Mouse (Mus musculus) hindbrain, embryonic 15.5 days (tissue): ENCODE data around the gene Ccdc149. TPM values are rescaled to one million over a fixed set of nuclear protein-coding genes. Genes with fewer than 3 reads are reported as not detected.

Source experiments
- ATAC-seq: fragments of 200-750 bp; cut with Nextera tagmentation; 2 replicates; pipeline ENCODE4 v1.8.0; 2017; ENCODE audit warnings: low read depth, moderate number of reproducible peaks, moderate TSS enrichment; ENCODE audit not compliant: low FRiP score
- H3K27ac ChIP-seq: fragments of 300-500 bp; sonication (generic); replicated peaks from 2 replicates; pipeline ENCODE4 v1.5.1; 2015; ENCODE audit warnings: mild to moderate bottlenecking, inconsistent platforms
- H3K27me3 ChIP-seq: fragments of 300-500 bp; sonication (generic); 2 replicates; pipeline ENCODE4 v1.6.1; 2015; ENCODE audit warnings: control low read depth, inconsistent platforms
- H3K36me3 ChIP-seq: fragments of 300-500 bp; sonication (generic); 2 replicates; pipeline ENCODE4 v1.6.1; 2015; ENCODE audit warnings: control low read depth, inconsistent platforms
- H3K4me1 ChIP-seq: fragments of 300-500 bp; sonication (generic); replicated peaks from 2 replicates; pipeline ENCODE4 v1.6.1; 2015; ENCODE audit warnings: control low read depth, inconsistent platforms
- H3K4me2 ChIP-seq: fragments of 300-500 bp; sonication (generic); 2 replicates; pipeline ENCODE4 v1.6.1; 2015; ENCODE audit warnings: moderate library complexity, mild to moderate bottlenecking, inconsistent platforms
- H3K4me3 ChIP-seq: fragments of 300-500 bp; sonication (generic); 2 replicates; pipeline ENCODE4 v1.5.1; 2015; ENCODE audit warnings: mild to moderate bottlenecking, inconsistent platforms
- H3K9ac ChIP-seq: fragments of 300-500 bp; sonication (generic); 2 replicates; pipeline ENCODE4 v1.6.1; 2015; ENCODE audit warnings: inconsistent platforms
- H3K9me3 ChIP-seq: fragments of 300-500 bp; sonication (generic); 2 replicates; pipeline ENCODE4 v1.6.1; 2016; ENCODE audit warnings: control low read depth, inconsistent platforms
- WGBS: fragments of 180-500 bp; shearing (Covaris S2); methylation state at CpG from one replicate; pipeline ENCODE4 v1.1.7; 2015; 5-methylcytosine and 5-hydroxymethylcytosine counted together
- polyA plus RNA-seq: library from polyadenylated mRNA; unstranded; fragments of >200 nt; fragmentation: Nextera tagmentation; extraction: Ambion mirVana; gene quantifications from 2 replicates; pipeline ENCODE4 v1.2.1, GENCODE M21; 2015

Ccdc149 gene
- polyA plus RNA-seq, 1 experiment from 2014 or later, result 14.3 TPM

- H3K4me1 ChIP-seq, result peaks cover 23% of the 10 kb centered on the region
- H3K4me3 ChIP-seq, result peak overlapping the region; percentile 46
- no peaks in the 10 kb centered on the region for H3K9me3 ChIP-seq
- H3K9ac ChIP-seq, result peak overlapping the region; percentile 53
- no peaks in the 10 kb centered on the region for H3K27me3 ChIP-seq
- H3K4me2 ChIP-seq, result peak overlapping the region; percentile 80
- H3K27ac ChIP-seq, result peak overlapping the region; percentile 72
- no peak for ATAC-seq
- 3% methylated on average over 7 of the region's 7 CpGs for WGBS
- no peaks in the 10 kb centered on the region for H3K36me3 ChIP-seq
Observed at GRCm38 (mm10) chr5:52476826-52477225, 5.5 kb upstream of the Ccdc149 start.

GRCm38 (mm10) chr5:52476292-52476701 lies 5.0 kb upstream of the Ccdc149 start:
- Histone ChIP-seq H3K27ac (peak overlapping the region; percentile 72), H3K27me3 (no peaks in the 10 kb centered on the region), H3K9ac (peak overlapping the region; percentile 53), H3K4me2 (peak overlapping the region; percentile 80), H3K4me1 (peaks cover 27% of the 10 kb centered on the region), H3K9me3 (no peaks in the 10 kb centered on the region), H3K4me3 (peak overlapping the region; percentile 46), H3K36me3 (no peaks in the 10 kb centered on the region)
- under 1% methylated on average over 23 of the region's 23 CpGs for WGBS
- peak; percentile 88 for ATAC-seq

GRCm38 (mm10) chr5:52473988-52474387 lies 2.7 kb upstream of the Ccdc149 start:
- Histone ChIP-seq H3K36me3 (no peaks in the 10 kb centered on the region), H3K27me3 (no peaks in the 10 kb centered on the region), H3K4me3 (no peak overlapping the region), H3K4me2 (no peak overlapping the region), H3K4me1 (peaks cover 32% of the 10 kb centered on the region), H3K9ac (no peak overlapping the region), H3K9me3 (no peaks in the 10 kb centered on the region), H3K27ac (no peak overlapping the region)
- WGBS, result 79% methylated on average over 7 of the region's 7 CpGs
- ATAC-seq, result no peak

GRCm38 (mm10) chr5:52470551-52470950 lies 770 bp downstream of the Ccdc149 start:
- peak overlapping the region; percentile 75 for H3K4me3 ChIP-seq
- H3K27ac ChIP-seq, result 0 out of 2 replicates have a peak overlapping the region, but pooled peaks have one; percentile 22
- no peaks in the 10 kb centered on the region for H3K9me3 ChIP-seq
- H3K36me3 ChIP-seq, result no peaks in the 10 kb centered on the region
- H3K9ac ChIP-seq, result peak overlapping the region; percentile 87
- 48% methylated on average over 5 of the region's 5 CpGs for WGBS
- ATAC-seq, result peak; percentile 46; the same call in 1 of the 2 replicates
- peaks cover 14% of the 10 kb centered on the region for H3K4me1 ChIP-seq
- no peaks in the 10 kb centered on the region for H3K27me3 ChIP-seq
- H3K4me2 ChIP-seq, result peak overlapping the region; percentile 94

GRCm38 (mm10) chr5:52467841-52468240 lies 3.5 kb downstream of the Ccdc149 start:
- no peak overlapping the region for H3K9ac ChIP-seq
- no peak for ATAC-seq
- no peak overlapping the region for H3K4me3 ChIP-seq
- no peak overlapping the region for H3K27ac ChIP-seq
- H3K9me3 ChIP-seq, result no peaks in the 10 kb centered on the region
- no peaks in the 10 kb centered on the region for H3K36me3 ChIP-seq
- H3K27me3 ChIP-seq, result no peaks in the 10 kb centered on the region
- WGBS, result 77% methylated on average over 3 of the region's 3 CpGs
- peaks cover 14% of the 10 kb centered on the region for H3K4me1 ChIP-seq
- no peak overlapping the region for H3K4me2 ChIP-seq

GRCm38 (mm10) chr5:52462447-52462846 lies 8.9 kb downstream of the Ccdc149 start:
- Histone ChIP-seq H3K4me2 (no peak overlapping the region), H3K4me1 (no peaks in the 10 kb centered on the region), H3K4me3 (no peak overlapping the region), H3K9me3 (no peaks in the 10 kb centered on the region), H3K9ac (no peak overlapping the region), H3K27ac (no peak overlapping the region), H3K36me3 (no peaks in the 10 kb centered on the region), H3K27me3 (no peaks in the 10 kb centered on the region)
- WGBS, result 84% methylated on average over 2 of the region's 2 CpGs
- no peak for ATAC-seq

- no peak overlapping the region for H3K27ac ChIP-seq
- no peak overlapping the region for H3K9ac ChIP-seq
- H3K36me3 ChIP-seq, result no peaks in the 10 kb centered on the region
- H3K4me2 ChIP-seq, result no peak overlapping the region
- no peaks in the 10 kb centered on the region for H3K4me1 ChIP-seq
- ATAC-seq, result no peak
- no peaks in the 10 kb centered on the region for H3K9me3 ChIP-seq
- 85% methylated on average over 6 of the region's 6 CpGs for WGBS
- no peaks in the 10 kb centered on the region for H3K27me3 ChIP-seq
- H3K4me3 ChIP-seq, result no peak overlapping the region
Observed at GRCm38 (mm10) chr5:52461434-52462124, 9.7 kb downstream of the Ccdc149 start.

- 92% methylated on average over 4 of the region's 4 CpGs for WGBS
- H3K4me2 ChIP-seq, result no peak overlapping the region
- H3K9me3 ChIP-seq, result no peaks in the 10 kb centered on the region
- no peaks in the 10 kb centered on the region for H3K36me3 ChIP-seq
- no peak overlapping the region for H3K9ac ChIP-seq
- H3K27me3 ChIP-seq, result no peaks in the 10 kb centered on the region
- no peak for ATAC-seq
- H3K27ac ChIP-seq, result no peak overlapping the region
- H3K4me1 ChIP-seq, result no peaks in the 10 kb centered on the region
- H3K4me3 ChIP-seq, result no peak overlapping the region
Observed at GRCm38 (mm10) chr5:52459308-52459707, 12.0 kb downstream of the Ccdc149 start.

GRCm38 (mm10) chr5:52457154-52457553 lies 14.2 kb downstream of the Ccdc149 start:
- H3K27ac ChIP-seq, result no peak overlapping the region
- H3K4me3 ChIP-seq, result no peak overlapping the region
- H3K4me2 ChIP-seq, result no peak overlapping the region
- no peaks in the 10 kb centered on the region for H3K27me3 ChIP-seq
- WGBS, result 60% methylated on average over 6 of the region's 6 CpGs
- H3K36me3 ChIP-seq, result no peaks in the 10 kb centered on the region
- H3K9me3 ChIP-seq, result no peaks in the 10 kb centered on the region
- H3K9ac ChIP-seq, result no peak overlapping the region
- H3K4me1 ChIP-seq, result no peaks in the 10 kb centered on the region
- ATAC-seq, result no peak

GRCm38 (mm10) chr5:52450821-52451220 lies 20.5 kb downstream of the Ccdc149 start:
- no peak overlapping the region for H3K27ac ChIP-seq
- whole genome bisulfite sequencing, result 76% methylated on average over 9 of the region's 9 CpGs
- no peak overlapping the region for H3K4me3 ChIP-seq
- H3K27me3 ChIP-seq, result no peaks in the 10 kb centered on the region
- H3K9ac ChIP-seq, result no peak overlapping the region
- H3K9me3 ChIP-seq, result no peaks in the 10 kb centered on the region
- no peak overlapping the region for H3K4me2 ChIP-seq
- ATAC-seq, result no peak
- no peaks in the 10 kb centered on the region for H3K36me3 ChIP-seq
- H3K4me1 ChIP-seq, result no peaks in the 10 kb centered on the region; the same call in 1 of the 2 replicates

GRCm38 (mm10) chr5:52449187-52449586 lies 22.1 kb downstream of the Ccdc149 start:
- no peaks in the 10 kb centered on the region for H3K36me3 ChIP-seq
- no peak overlapping the region for H3K9ac ChIP-seq
- 72% methylated on average over 8 of the region's 8 CpGs for WGBS
- no peaks in the 10 kb centered on the region; the same call in 1 of the 2 replicates for H3K4me1 ChIP-seq
- H3K9me3 ChIP-seq, result no peaks in the 10 kb centered on the region
- H3K27me3 ChIP-seq, result no peaks in the 10 kb centered on the region
- no peak overlapping the region for H3K4me3 ChIP-seq
- H3K4me2 ChIP-seq, result no peak overlapping the region
- 0 out of 2 replicates have a peak, but pooled peaks have one; percentile 15 for ATAC-seq
- no peak overlapping the region for H3K27ac ChIP-seq

GRCm38 (mm10) chr5:52440278-52440677 lies 31.0 kb downstream of the Ccdc149 start:
- Histone ChIP-seq H3K27me3 (no peaks in the 10 kb centered on the region), H3K9me3 (0 out of 2 replicates have a peak, but pooled peaks cover 3% of the 10 kb centered on the region), H3K36me3 (no peaks in the 10 kb centered on the region), H3K27ac (no peak overlapping the region), H3K4me2 (0 out of 2 replicates have a peak overlapping the region, but pooled peaks have one; percentile 3), H3K4me3 (no peak overlapping the region), H3K9ac (no peak overlapping the region), H3K4me1 (no peaks in the 10 kb centered on the region)
- 59% methylated on average over 11 of the region's 11 CpGs for WGBS
- no peak for ATAC-seq
